Mouse (Mus musculus): ENCODE results near the gene Sh3bp4. TPM values are rescaled to one million over a fixed set of nuclear protein-coding genes. Genes with fewer than 3 reads are reported as not detected.
A peak's percentile ranks its signal among the peaks of the same experiment; 100 is the strongest.

Sh3bp4 gene
- polyA plus RNA-seq (2015; fragmentation: Nextera tagmentation; extraction: Ambion mirVana): 21.6 and 21.8 TPM in 2 replicates

GRCm38 (mm10) chr1:89070103-89070700 lies at the start of gene Sh3bp4:
Gene Sh3bp4 (plus strand): TSS chr1:89070415.
- H3K4me3 ChIP-seq: peak within 1 kb of the TSS; percentile 86
- H3K9me3 ChIP-seq: no peaks in the 10 kb centered on the region
- H3K4me2 ChIP-seq (replicated peaks): peak within 1 kb of the TSS; percentile 70
- H3K4me1 ChIP-seq: peaks cover 46% of the 10 kb centered on the region
- H3K36me3 ChIP-seq: no peaks in the 10 kb centered on the region
- H3K9ac ChIP-seq: peak within 1 kb of the TSS; percentile 83
- peak; percentile 96 for ATAC-seq (ENCODE audit: low FRiP score, low read depth)
- 0% methylated on average over 49 of the region's 63 CpGs for WGBS
- H3K27ac ChIP-seq: peak within 1 kb of the TSS; percentile 86
- H3K27me3 ChIP-seq: no peaks in the 10 kb centered on the region

- WGBS: 81% methylated on average over 7 of the region's 7 CpGs
Measured at GRCm38 (mm10) chr1:89022997-89023396, 47.2 kb upstream of the Sh3bp4 start.

GRCm38 (mm10) chr1:89024696-89025612 lies 45.3 kb upstream of the Sh3bp4 start:
- H3K4me3 ChIP-seq: no peak overlapping the region
- no peaks in the 10 kb centered on the region for H3K36me3 ChIP-seq
- no peak overlapping the region for H3K9ac ChIP-seq
- H3K4me2 ChIP-seq (replicated peaks): no peak overlapping the region
- peaks cover 17% of the 10 kb centered on the region for H3K4me1 ChIP-seq
- WGBS: 53% methylated on average over 9 of the region's 9 CpGs
- H3K9me3 ChIP-seq: no peaks in the 10 kb centered on the region
- no peak overlapping the region for H3K27ac ChIP-seq
- ATAC-seq (ENCODE audit: low FRiP score, low read depth): no peak
- no peaks in the 10 kb centered on the region for H3K27me3 ChIP-seq

More at GRCm38 (mm10) chr1:89022997-89023396, 47.2 kb upstream of the Sh3bp4 start:
- Histone ChIP-seq H3K9me3 (no peaks in the 10 kb centered on the region), H3K9ac (no peak overlapping the region), H3K4me3 (no peak overlapping the region), H3K36me3 (no peaks in the 10 kb centered on the region), H3K4me2 (replicated peaks) (no peak overlapping the region), H3K27me3 (no peaks in the 10 kb centered on the region), H3K27ac (no peak overlapping the region), H3K4me1 (peaks cover 11% of the 10 kb centered on the region)
- no peak for ATAC-seq (ENCODE audit: low FRiP score, low read depth)

GRCm38 (mm10) chr1:89026040-89026439 lies 44.2 kb upstream of the Sh3bp4 start:
- no peak for ATAC-seq (ENCODE audit: low FRiP score, low read depth)

GRCm38 (mm10) chr1:89029136-89029927 lies 40.9 kb upstream of the Sh3bp4 start:
- Histone ChIP-seq H3K9me3 (no peaks in the 10 kb centered on the region), H3K4me3 (no peak overlapping the region), H3K4me2 (replicated peaks) (no peak overlapping the region), H3K27me3 (no peaks in the 10 kb centered on the region), H3K9ac (no peak overlapping the region), H3K36me3 (no peaks in the 10 kb centered on the region), H3K27ac (no peak overlapping the region), H3K4me1 (peaks cover 32% of the 10 kb centered on the region)
- ATAC-seq (ENCODE audit: low FRiP score, low read depth): no peak
- 55% methylated on average over 11 of the region's 11 CpGs for WGBS

More at GRCm38 (mm10) chr1:89026040-89026439, 44.2 kb upstream of the Sh3bp4 start:
- Histone ChIP-seq H3K4me1 (peaks cover 17% of the 10 kb centered on the region), H3K27me3 (no peaks in the 10 kb centered on the region), H3K4me2 (replicated peaks) (no peak overlapping the region), H3K27ac (no peak overlapping the region), H3K4me3 (no peak overlapping the region), H3K9me3 (no peaks in the 10 kb centered on the region), H3K9ac (no peak overlapping the region), H3K36me3 (no peaks in the 10 kb centered on the region)
- 92% methylated on average over 1 of the region's 1 CpGs for whole genome bisulfite sequencing

- peak; percentile 36; the same call in 1 of the 2 replicates for ATAC-seq (ENCODE audit: low FRiP score, low read depth)
- Histone ChIP-seq H3K4me3 (no peak overlapping the region), H3K27me3 (no peaks in the 10 kb centered on the region), H3K4me1 (peaks cover 25% of the 10 kb centered on the region), H3K9ac (no peak overlapping the region), H3K36me3 (no peaks in the 10 kb centered on the region), H3K27ac (peak overlapping the region; percentile 83), H3K9me3 (no peaks in the 10 kb centered on the region), H3K4me2 (replicated peaks) (peak overlapping the region; percentile 39)
- 23% methylated on average over 8 of the region's 8 CpGs for WGBS
Measured at GRCm38 (mm10) chr1:89033661-89034060, 36.6 kb upstream of the Sh3bp4 start.

GRCm38 (mm10) chr1:89034061-89034460 lies 36.2 kb upstream of the Sh3bp4 start:
- H3K36me3 ChIP-seq: no peaks in the 10 kb centered on the region
- no peaks in the 10 kb centered on the region for H3K9me3 ChIP-seq
- peak overlapping the region; percentile 83; the same call in 1 of the 2 replicates for H3K27ac ChIP-seq
- no peak overlapping the region for H3K9ac ChIP-seq
- no peak overlapping the region for H3K4me3 ChIP-seq
- no peaks in the 10 kb centered on the region for H3K27me3 ChIP-seq
- ATAC-seq (ENCODE audit: low FRiP score, low read depth): no peak
- peaks cover 24% of the 10 kb centered on the region for H3K4me1 ChIP-seq
- WGBS: 54% methylated on average over 4 of the region's 4 CpGs
- no peak overlapping the region for H3K4me2 ChIP-seq (replicated peaks)

- Histone ChIP-seq H3K4me3 (no peak overlapping the region), H3K27me3 (no peaks in the 10 kb centered on the region), H3K36me3 (no peaks in the 10 kb centered on the region), H3K27ac (no peak overlapping the region; the same call in 1 of the 2 replicates), H3K9ac (no peak overlapping the region), H3K4me1 (peaks cover 30% of the 10 kb centered on the region), H3K4me2 (replicated peaks) (no peak overlapping the region), H3K9me3 (no peaks in the 10 kb centered on the region)
- 71% methylated on average over 5 of the region's 5 CpGs for WGBS
- no peak for ATAC-seq (ENCODE audit: low FRiP score, low read depth)
Measured at GRCm38 (mm10) chr1:89035115-89035514, 35.1 kb upstream of the Sh3bp4 start.

- 5% methylated on average over 2 of the region's 2 CpGs for WGBS
- no peak overlapping the region for H3K27ac ChIP-seq
- H3K36me3 ChIP-seq: no peaks in the 10 kb centered on the region
- ATAC-seq (ENCODE audit: low FRiP score, low read depth): no peak
- no peak overlapping the region for H3K4me2 ChIP-seq (replicated peaks)
- H3K4me3 ChIP-seq: no peak overlapping the region
- H3K9me3 ChIP-seq: no peaks in the 10 kb centered on the region
- peaks cover 14% of the 10 kb centered on the region for H3K4me1 ChIP-seq
- no peaks in the 10 kb centered on the region for H3K27me3 ChIP-seq
- no peak overlapping the region for H3K9ac ChIP-seq
Measured at GRCm38 (mm10) chr1:89039836-89040235, 30.4 kb upstream of the Sh3bp4 start.

GRCm38 (mm10) chr1:89041290-89041689 lies 28.9 kb upstream of the Sh3bp4 start:
- no peak for ATAC-seq (ENCODE audit: low FRiP score, low read depth)
- peaks cover 12% of the 10 kb centered on the region for H3K4me1 ChIP-seq
- H3K27me3 ChIP-seq: no peaks in the 10 kb centered on the region
- no peak overlapping the region for H3K9ac ChIP-seq
- H3K4me3 ChIP-seq: no peak overlapping the region
- no peaks in the 10 kb centered on the region for H3K36me3 ChIP-seq
- no peak overlapping the region for H3K27ac ChIP-seq
- H3K9me3 ChIP-seq: no peaks in the 10 kb centered on the region
- H3K4me2 ChIP-seq (replicated peaks): no peak overlapping the region
- WGBS: 63% methylated on average over 5 of the region's 5 CpGs

GRCm38 (mm10) chr1:89042081-89042480 lies 28.1 kb upstream of the Sh3bp4 start:
- no peaks in the 10 kb centered on the region for H3K9me3 ChIP-seq
- no peaks in the 10 kb centered on the region for H3K27me3 ChIP-seq
- peaks cover 12% of the 10 kb centered on the region for H3K4me1 ChIP-seq
- no peaks in the 10 kb centered on the region for H3K36me3 ChIP-seq
- 76% methylated on average over 4 of the region's 4 CpGs for WGBS
- H3K9ac ChIP-seq: no peak overlapping the region
- no peak overlapping the region for H3K4me3 ChIP-seq
- no peak for ATAC-seq (ENCODE audit: low FRiP score, low read depth)
- H3K27ac ChIP-seq: no peak overlapping the region
- H3K4me2 ChIP-seq (replicated peaks): no peak overlapping the region

- no peak for ATAC-seq (ENCODE audit: low FRiP score, low read depth)
Measured at GRCm38 (mm10) chr1:89042956-89043355, 27.3 kb upstream of the Sh3bp4 start.

More at GRCm38 (mm10) chr1:89042956-89043355, 27.3 kb upstream of the Sh3bp4 start:
- WGBS: 85% methylated on average over 10 of the region's 10 CpGs
- Histone ChIP-seq H3K4me1 (peaks cover 12% of the 10 kb centered on the region), H3K4me3 (no peak overlapping the region), H3K27me3 (no peaks in the 10 kb centered on the region), H3K9ac (no peak overlapping the region), H3K9me3 (no peaks in the 10 kb centered on the region), H3K27ac (no peak overlapping the region), H3K36me3 (no peaks in the 10 kb centered on the region), H3K4me2 (replicated peaks) (no peak overlapping the region)

All from limb, embryonic 13.5 days (tissue).